Mouse (Mus musculus): ENCODE measurements around the gene Lrat.

GRCm38 (mm10) chr3:82857414-82858077 lies 46.2 kb downstream of the Lrat start:
- TF ChIP-seq POLR2A (IDR thresholded peaks at IDR 0.05; ENCODE audit: insufficient read depth, low read length) = no peak
- no peak for TF ChIP-seq EP300 (IDR thresholded peaks at IDR 0.05; ENCODE audit: insufficient read depth, low read depth, low read length)
